Mouse (Mus musculus): ENCODE data around the gene Bag6.

DNA sequence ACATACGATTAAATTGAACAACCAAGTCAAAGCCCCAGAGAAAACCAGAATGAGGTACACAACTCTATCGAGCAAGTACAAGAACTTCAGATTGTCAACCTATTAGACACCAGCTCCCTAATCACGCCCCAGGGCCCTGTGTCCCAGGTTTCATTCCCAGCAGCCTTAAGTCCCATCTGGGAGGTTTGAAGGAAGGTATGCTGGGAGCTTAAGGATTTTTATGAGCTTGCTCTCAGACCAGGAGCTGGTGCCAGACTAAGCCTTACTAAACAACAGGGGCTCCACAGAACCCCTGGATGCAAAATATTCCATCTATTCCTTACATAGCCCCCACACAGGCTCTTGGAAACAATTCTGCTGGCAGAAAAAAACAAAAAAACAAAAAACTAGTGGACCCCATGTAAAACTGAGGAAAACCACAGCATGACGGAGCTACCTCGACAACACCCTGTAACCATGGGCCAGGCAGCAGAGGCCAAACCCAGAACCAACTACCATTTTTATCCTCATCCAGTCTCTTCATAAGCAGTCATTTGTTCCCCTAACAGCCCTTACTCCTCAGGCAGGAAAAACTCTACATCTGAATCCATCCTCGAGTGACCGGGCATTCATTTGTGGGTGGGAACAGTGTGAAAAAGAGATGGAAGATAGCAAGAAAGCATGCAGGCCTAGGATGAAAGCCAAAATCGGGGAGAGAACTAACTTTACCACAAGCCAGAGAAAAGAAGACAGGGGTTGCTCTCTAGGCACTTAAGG is 28.5 kb downstream of the Bag6 start:
- TF ChIP-seq MYOD1 (IDR thresholded peaks at IDR 0.05; ENCODE audit: control insufficient read depth, insufficient read length, low read depth) (no peak), CTCF (IDR thresholded peaks at IDR 0.05; ENCODE audit: control insufficient read depth, insufficient read depth, insufficient read length) (no peak), MYOG (IDR thresholded peaks at IDR 0.05; ENCODE audit: control insufficient read depth, extremely low read depth, insufficient read length) (no peak)
